Mouse (Mus musculus) ES-E14 (cell line): ENCODE results near the gene Ccdc130.

ENCODE experiments used
- HCFC1 ChIP-seq: IDR thresholded peaks from 2 replicates; pipeline ENCODE4 v1.6.1; 2012; ENCODE audit warnings: low read length, inconsistent platforms, borderline replicate concordance; ENCODE audit not compliant: insufficient read depth
- MAFK ChIP-seq: IDR thresholded peaks from 2 replicates; pipeline ENCODE4 v1.6.1; 2014; ENCODE audit warnings: mild to moderate bottlenecking, low read depth, low read length, inconsistent platforms; ENCODE audit not compliant: insufficient read depth
- ZC3H11A ChIP-seq: IDR thresholded peaks from 2 replicates; pipeline ENCODE4 v1.6.1; 2012; ENCODE audit warnings: low read depth, mild to moderate bottlenecking, inconsistent platforms, low read length, borderline replicate concordance
- ZNF384 ChIP-seq: IDR thresholded peaks from 2 replicates; pipeline ENCODE4 v1.6.1; 2012; ENCODE audit warnings: low read depth, low read length, inconsistent platforms

- no peak for TF ChIP-seq ZC3H11A
- TF ChIP-seq ZNF384 = no peak
- no peak for TF ChIP-seq MAFK
- TF ChIP-seq HCFC1 = no peak
Measured at GRCm38 (mm10) chr8:84220105-84220504, 50.1 kb downstream of the Ccdc130 start.
